Mouse (Mus musculus): ENCODE measurements around the gene Cldn34b2.
"Not testable (repeated sequence)": the region's sequence is repeated elsewhere in the genome, so short reads cannot be mapped to it uniquely, and the experiment has no call there.

Gene Cldn34b2

GRCm38 (mm10) chrX:155128312-155128711 is at the start of gene Cldn34b2:
TSS of gene Cldn34b2 (minus strand) at chrX:155128412.
- DNase-seq (ENCODE audit: low spot score), result not testable (repeated sequence)

DNA sequence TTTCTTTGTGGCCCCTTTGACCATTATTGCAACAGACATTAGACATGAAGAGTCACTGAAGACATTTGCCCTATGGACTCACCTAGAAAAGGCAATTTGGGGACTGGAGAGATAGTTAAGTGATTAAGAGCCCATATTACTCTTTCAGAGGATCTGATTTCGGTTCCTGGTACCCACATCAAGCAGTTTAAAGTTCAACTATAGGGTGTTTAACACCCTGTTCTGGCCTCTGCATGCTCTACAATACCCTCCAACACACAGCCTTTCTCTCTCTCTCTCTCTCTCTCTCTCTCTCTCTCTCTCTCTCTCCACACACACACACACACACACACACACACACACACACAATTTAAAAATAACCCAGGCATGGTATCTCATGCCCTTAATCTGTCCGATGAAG is 49.4 kb upstream of the Cldn34b2 start:
- no peak for DNase-seq (ENCODE audit: low spot score)

DNA sequence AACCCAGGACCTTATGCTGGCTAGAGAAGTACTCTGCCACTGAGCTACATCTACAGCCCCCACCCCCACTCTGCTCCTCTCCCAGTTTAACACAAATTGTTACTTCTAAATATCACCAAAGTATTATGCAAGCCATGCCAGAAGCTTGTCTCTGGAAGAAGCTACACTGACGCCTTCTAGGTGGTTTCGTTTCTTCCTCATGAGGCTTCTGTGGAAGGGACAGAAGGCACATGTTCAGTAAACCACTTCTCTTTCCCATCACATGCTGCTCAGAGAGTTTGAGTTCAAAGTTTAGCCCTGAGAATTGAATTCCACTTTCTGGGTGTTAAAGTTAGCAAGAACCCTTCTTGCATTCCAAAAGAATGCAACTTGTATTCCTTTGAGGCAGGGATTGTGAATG is 49.0 kb upstream of the Cldn34b2 start:
- no peak for DNase-seq (ENCODE audit: low spot score)

- no peak for DNase-seq (ENCODE audit: low spot score)
These were observed 47.4 kb upstream of the Cldn34b2 start for GRCm38 (mm10) chrX:155175568-155175967.

DNA sequence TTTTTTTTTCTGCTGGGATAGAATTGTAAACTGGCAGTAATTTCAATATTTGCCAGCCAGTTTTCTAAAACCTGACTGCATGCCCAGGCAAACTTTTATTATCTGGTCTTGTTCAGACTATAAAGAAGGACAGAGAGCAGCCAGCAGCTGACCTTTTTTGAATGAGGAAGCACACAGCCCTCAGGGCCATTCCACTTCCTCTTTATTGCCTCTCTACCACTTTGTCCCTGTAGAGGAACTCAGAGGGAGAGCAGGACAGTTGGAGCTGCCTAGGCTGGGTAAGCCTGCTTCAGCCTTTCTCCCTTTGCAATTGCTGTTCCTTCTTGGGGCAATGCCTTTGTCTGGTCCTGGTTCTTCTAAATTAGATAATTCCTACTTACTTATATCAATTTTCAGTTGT is 44.1 kb upstream of the Cldn34b2 start:
- no peak for DNase-seq (ENCODE audit: low spot score)

- DNase-seq (ENCODE audit: low spot score), result no peak
These were observed 43.5 kb upstream of the Cldn34b2 start for GRCm38 (mm10) chrX:155171754-155172153.

DNA sequence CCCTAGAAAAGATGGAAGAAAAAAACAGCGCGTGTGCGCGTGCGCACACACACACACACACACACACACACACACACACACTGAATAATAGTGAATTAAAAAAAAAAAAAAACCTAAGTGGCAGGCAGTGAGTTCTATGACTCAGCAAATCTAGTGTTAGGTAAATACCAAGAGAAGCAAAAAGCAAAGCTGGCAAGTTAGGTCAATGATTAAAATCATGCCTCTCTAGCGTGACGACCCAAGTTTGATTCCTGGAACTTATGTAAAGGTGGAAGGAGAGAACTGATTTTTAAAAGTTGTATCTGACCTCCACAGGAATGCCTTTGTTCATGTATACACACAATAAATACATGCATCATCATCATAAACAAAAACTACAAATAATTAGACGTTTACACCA is 41.7 kb upstream of the Cldn34b2 start:
- no peak for DNase-seq (ENCODE audit: low spot score)

GRCm38 (mm10) chrX:155167667-155168066 is 39.5 kb upstream of the Cldn34b2 start:
- DNase-seq (ENCODE audit: low spot score), result no peak

DNA sequence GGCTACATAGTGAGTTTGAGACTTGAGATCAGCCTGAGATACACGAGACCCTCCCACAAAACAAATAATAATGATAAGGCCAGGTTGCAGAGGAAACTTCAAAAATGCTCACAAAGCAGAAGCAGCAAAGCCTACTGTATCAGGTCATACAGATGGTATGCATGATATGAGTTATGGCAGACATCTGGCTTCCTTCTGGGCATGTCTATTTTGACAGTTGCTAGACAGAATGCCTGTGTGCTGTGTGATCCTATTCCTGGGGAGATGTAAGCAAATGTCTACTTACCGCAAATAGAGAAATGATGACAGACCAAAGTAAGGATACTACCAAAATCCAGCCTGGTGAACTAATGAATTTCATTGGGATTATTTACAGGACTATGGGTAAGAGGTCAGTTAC is 38.1 kb upstream of the Cldn34b2 start:
- DNase-seq (ENCODE audit: low spot score), result no peak

- no peak for DNase-seq (ENCODE audit: low spot score)
These were observed 35.3 kb upstream of the Cldn34b2 start for GRCm38 (mm10) chrX:155163553-155163952.

- DNase-seq (ENCODE audit: low spot score), result no peak
These were observed 23.7 kb upstream of the Cldn34b2 start for GRCm38 (mm10) chrX:155151868-155152267.

GRCm38 (mm10) chrX:155144718-155145117 is 16.5 kb upstream of the Cldn34b2 start:
- peak; percentile 33 for DNase-seq (ENCODE audit: low spot score)

DNA sequence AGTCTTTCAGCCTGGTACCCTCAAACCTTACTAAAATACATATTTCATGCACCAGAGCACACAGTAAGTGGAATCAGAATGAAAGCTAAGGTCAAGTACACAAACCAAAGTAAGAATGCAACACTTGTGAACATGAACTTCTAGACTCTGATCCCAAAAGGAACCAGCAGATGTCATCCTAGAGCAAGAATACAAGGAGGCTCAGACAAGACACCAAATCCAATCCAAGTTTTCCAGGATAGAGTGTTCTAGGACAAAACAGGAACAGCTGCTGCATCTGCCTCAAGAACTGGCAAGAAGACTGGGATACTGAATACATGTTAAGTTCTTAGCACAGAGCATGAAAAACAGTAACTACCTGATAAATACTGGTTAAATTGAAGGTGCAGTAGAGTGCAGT is 30.2 kb downstream of the Cldn34b2 start:
- DNase-seq (ENCODE audit: low spot score), result no peak

GRCm38 (mm10) chrX:155093566-155093965 is 34.6 kb downstream of the Cldn34b2 start, which contains the start of gene Magea2:
TSS of gene Magea2 (minus strand) at chrX:155093666.
- not testable (repeated sequence) for DNase-seq (ENCODE audit: low spot score)

GRCm38 (mm10) chrX:155089693-155090092 is 38.5 kb downstream of the Cldn34b2 start, which contains the start of gene Magea1:
TSS of gene Magea1 (minus strand) at chrX:155089793.
- DNase-seq (ENCODE audit: low spot score), result not testable (repeated sequence)

Data from T-cell, adult 2 months (primary cell).